20 mouse cellular contexts compared by ENCODE assay signal in the genomic region with DNA sequence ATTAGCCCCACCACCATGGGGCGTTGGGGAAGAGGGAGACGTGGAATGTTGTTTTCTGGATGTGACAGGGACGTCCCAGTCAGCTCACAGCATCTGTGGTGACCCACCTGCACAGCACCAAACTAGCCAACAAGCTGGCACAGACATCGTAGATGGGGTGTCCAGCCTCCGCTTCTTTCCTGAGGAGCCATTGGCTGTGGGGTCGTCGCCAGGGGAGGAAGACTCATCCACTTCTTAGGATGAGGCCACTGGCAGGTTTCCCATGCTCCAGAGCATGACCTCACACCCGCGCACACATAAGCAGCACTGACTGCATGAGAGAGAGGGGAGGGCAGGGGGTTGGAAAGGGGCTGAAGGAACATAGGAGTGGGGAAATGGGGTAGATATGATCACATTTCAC. TPM values are rescaled to one million over a fixed set of nuclear protein-coding genes. Genes with fewer than 3 reads are reported as not detected.
DNase-seq lines count a peak whose midpoint lies in the region; ATAC-seq and TF ChIP-seq lines count a peak whose summit lies in the region.
"Had no signal": no experiment of that assay in that cellular context is flagged by ENCODE, and none has a peak within 500 bp of the region (broad histone marks: within the 10 kb centered on the region; RNA-seq: fewer than 3 reads in every experiment).

No protein-coding gene starts in this region.

- H3K4me1 ChIP-seq in liver, embryonic 13.5 days (replicated peaks), result peaks cover 30% of the 10 kb centered on the region
- peaks cover 55% of the 10 kb centered on the region for H3K4me1 ChIP-seq in bone marrow macrophage, adult 2 months (ENCODE audit: control insufficient read depth, insufficient read depth, low read length)
- H3K4me1 ChIP-seq: forebrain, embryonic 15.5 days had no signal

- peaks cover 11% of the 10 kb centered on the region; the same call in 1 of the 2 replicates for H3K27me3 ChIP-seq in liver, embryonic 13.5 days
- H3K27me3 ChIP-seq: limb, embryonic 15.5 days; Patski had no signal

- H3K4me2 ChIP-seq in liver, embryonic 13.5 days, result 0 out of 2 replicates have a peak overlapping the region, but pooled peaks have one; percentile 2
- H3K4me2 ChIP-seq: embryonic facial prominence, embryonic 13.5 days; forebrain, embryonic 15.5 days; heart, embryonic 13.5 days; hindbrain, embryonic 14.5 days; limb, embryonic 15.5 days had no signal

- TF ChIP-seq CTCF in bone marrow macrophage, adult 2 months (IDR thresholded peaks at IDR 0.05; ENCODE audit: low read depth, low read length), result 0 out of 2 replicates have a peak, but pooled peaks have one; percentile 4

- TF ChIP-seq POLR2A in bone marrow macrophage, adult 2 months (IDR thresholded peaks at IDR 0.05; ENCODE audit: borderline replicate concordance, low read depth, low read length), result no peak

- H3K4me3 ChIP-seq in liver, embryonic 13.5 days (replicated peaks), result no peak overlapping the region
- no peak overlapping the region for H3K4me3 ChIP-seq in bone marrow macrophage, adult 2 months (ENCODE audit: insufficient read depth, low read length)
- H3K4me3 ChIP-seq: embryonic facial prominence, embryonic 13.5 days; forebrain, embryonic 15.5 days; heart, embryonic 13.5 days; limb, embryonic 15.5 days had no signal

- 74% methylated on average over 9 of the region's 9 CpGs for WGBS in liver, embryonic 13.5 days (ENCODE audit: insufficient replicate concordance)

- no peak overlapping the region for H3K9ac ChIP-seq in liver, embryonic 13.5 days
- H3K9ac ChIP-seq: embryonic facial prominence, embryonic 13.5 days; forebrain, embryonic 15.5 days; heart, embryonic 13.5 days; hindbrain, embryonic 14.5 days; limb, embryonic 15.5 days had no signal

- DNase-seq in liver, embryonic 13.5 days, result no peak
- no peak for DNase-seq in liver
- DNase-seq in 3T3-L1 (ENCODE audit: low read depth, low spot score), result peak; percentile 29
- no peak for DNase-seq in right cerebral cortex, adult 2 months (ENCODE audit: low spot score in 2 of 2)
- DNase-seq in cerebellum, adult 11 months, result no peak
- DNase-seq: adrenal gland, adult 8-10 months; cerebellum, adult 11-12 months; cerebellum, postnatal 14 days; heart, postnatal 36 days; kidney, postnatal 10 days; thymus, adult 18-20 months; thymus, postnatal 4 days had no signal

- 0 out of 2 replicates have a peak overlapping the region, but pooled peaks have one; percentile 29 for H3K27ac ChIP-seq in liver, embryonic 13.5 days
- 0 out of 2 replicates have a peak overlapping the region, but pooled peaks have one; percentile 29 for H3K27ac ChIP-seq in bone marrow macrophage, adult 2 months (ENCODE audit: insufficient read depth, low read depth, low read length)
- H3K27ac ChIP-seq: embryonic facial prominence, embryonic 13.5 days; forebrain, embryonic 15.5 days; heart, embryonic 13.5 days; hindbrain, embryonic 14.5 days; limb, embryonic 15.5 days had no signal

- no peaks in the 10 kb centered on the region for H3K36me3 ChIP-seq in liver, embryonic 13.5 days
- H3K36me3 ChIP-seq: embryonic facial prominence, embryonic 13.5 days; forebrain, embryonic 15.5 days; heart, embryonic 13.5 days; limb, embryonic 15.5 days had no signal

- ATAC-seq in liver, embryonic 13.5 days (ENCODE audit: low read depth), result no peak
- ATAC-seq in megakaryocyte progenitor cell, adult 5-6 weeks (replicated peaks; ENCODE audit: poor library complexity), result peak; percentile 7; the same call in 1 of the 2 replicates
- ATAC-seq: forebrain, embryonic 15.5 days; Patski had no signal

- H3K9me3 ChIP-seq in liver, embryonic 13.5 days (replicated peaks), result no peaks in the 10 kb centered on the region
- H3K9me3 ChIP-seq: embryonic facial prominence, embryonic 13.5 days; forebrain, embryonic 15.5 days; heart, embryonic 13.5 days; limb, embryonic 15.5 days had no signal

RNA-seq across cellular contexts. Expression of a gene that starts 5.9 kb away (rescaled TPM):
- 13.4 and 14.1 TPM in 2 replicates for polyA plus RNA-seq in liver, embryonic 13.5 days (2015; fragmentation: Nextera tagmentation; extraction: Ambion mirVana)
- polyA plus RNA-seq in bone marrow macrophage, adult 2 months (2012; ENCODE audit: insufficient read depth, insufficient read length, missing spikeins), result 3.0 and 3.1 TPM in 2 replicates
- 4.9 and 8.6 TPM in 2 replicates for total RNA-seq in megakaryocyte progenitor cell, adult 5-6 weeks (2015)
- 3.8 and 6.2 TPM in 2 replicates for total RNA-seq in megakaryocyte progenitor cell, adult 5-6 weeks (2017)

RNA-seq across cellular contexts. Expression of a gene that starts 42.1 kb away (rescaled TPM):
- 6.9 and 8.4 TPM in 2 replicates for polyA plus RNA-seq in liver, embryonic 13.5 days (2015; fragmentation: Nextera tagmentation; extraction: Ambion mirVana)
- 1.9 and 3.6 TPM in 2 replicates for polyA plus RNA-seq in bone marrow macrophage, adult 2 months (2012; ENCODE audit: insufficient read depth, insufficient read length, missing spikeins)
- 10.9 and 12.4 TPM in 2 replicates for total RNA-seq in megakaryocyte progenitor cell, adult 5-6 weeks (2015)
- total RNA-seq in megakaryocyte progenitor cell, adult 5-6 weeks (2017), result 8.5 and 8.8 TPM in 2 replicates
